Mouse (Mus musculus) embryo, embryonic 10.5 days (tissue): ENCODE measurements around the gene Kansl3.

ENCODE experiments used
- DNase-seq: peaks from one replicate; pipeline ENCODE4 v3.0.0-alpha.2; 2015; ENCODE audit warnings: low spot score

The Kansl3 gene

GRCm38 (mm10) chr1:36368969-36369645 lies at the start of gene Kansl3:
Kansl3 (minus strand) TSS chr1:36369181.
- peak; percentile 93 for DNase-seq

DNA sequence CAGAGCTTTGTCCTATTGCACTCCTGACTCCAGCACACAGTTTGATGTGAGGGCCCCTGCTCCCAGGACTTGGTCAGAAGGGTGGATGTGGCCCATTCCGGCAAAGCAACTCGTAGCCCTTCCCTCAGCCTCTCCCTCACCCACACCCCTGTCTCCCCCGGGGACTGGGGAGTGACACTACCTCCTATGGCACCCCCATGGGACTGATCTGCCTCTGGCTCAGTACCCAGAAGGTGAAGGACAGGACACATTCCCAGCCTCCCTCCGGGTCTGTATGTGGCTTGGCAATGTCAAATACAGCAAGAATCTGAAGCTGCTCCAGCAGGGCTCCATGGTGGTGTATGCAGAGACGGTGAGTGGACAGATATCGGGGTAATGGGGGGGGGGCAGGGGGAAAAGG lies 35.5 kb upstream of the Kansl3 start:
- DNase-seq: no peak

DNA sequence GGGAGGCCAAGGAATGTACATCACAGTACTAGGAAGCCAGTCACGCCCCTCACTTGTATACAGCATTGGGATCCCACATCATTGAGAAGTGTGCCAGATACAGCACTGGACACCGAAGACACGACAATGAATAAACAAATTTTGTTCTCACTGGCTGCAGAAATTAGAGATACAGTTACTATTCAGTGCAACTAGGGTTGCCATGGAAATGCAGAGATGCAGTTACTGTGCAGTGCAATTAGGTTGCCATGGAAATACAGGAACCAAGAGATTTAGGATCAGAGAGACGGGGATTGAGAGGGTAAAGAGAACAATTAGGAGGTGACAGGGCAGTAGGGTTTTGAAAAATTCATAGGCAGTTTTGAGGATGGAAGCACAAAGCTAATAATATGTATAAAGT lies 32.5 kb upstream of the Kansl3 start:
- peak; percentile 4 for DNase-seq

DNA sequence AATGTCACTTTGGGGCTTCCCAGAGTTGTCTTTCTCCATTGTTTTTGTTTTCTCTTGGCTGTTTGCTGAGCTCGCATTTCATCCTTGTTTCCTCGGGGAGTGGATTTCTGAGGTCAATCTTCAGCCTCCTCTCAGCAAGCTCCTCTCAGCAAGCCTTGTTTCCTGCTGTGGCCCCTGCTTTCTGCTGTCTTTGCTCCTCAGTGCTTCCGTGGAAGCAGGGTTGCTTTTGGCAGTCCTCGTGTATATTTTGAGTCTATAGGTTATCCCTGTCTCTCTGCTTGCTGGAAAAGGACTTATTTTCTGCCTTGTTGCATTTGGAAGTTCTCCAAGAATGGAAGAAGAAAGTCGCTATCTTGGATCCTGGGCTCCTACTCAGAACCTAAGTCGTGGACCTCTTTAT lies 28.1 kb upstream of the Kansl3 start:
- no peak for DNase-seq

GRCm38 (mm10) chr1:36379582-36379981 lies 10.6 kb upstream of the Kansl3 start:
- no peak for DNase-seq

- no peak for DNase-seq
These were observed 9.9 kb upstream of the Kansl3 start for GRCm38 (mm10) chr1:36378880-36379279.

DNA sequence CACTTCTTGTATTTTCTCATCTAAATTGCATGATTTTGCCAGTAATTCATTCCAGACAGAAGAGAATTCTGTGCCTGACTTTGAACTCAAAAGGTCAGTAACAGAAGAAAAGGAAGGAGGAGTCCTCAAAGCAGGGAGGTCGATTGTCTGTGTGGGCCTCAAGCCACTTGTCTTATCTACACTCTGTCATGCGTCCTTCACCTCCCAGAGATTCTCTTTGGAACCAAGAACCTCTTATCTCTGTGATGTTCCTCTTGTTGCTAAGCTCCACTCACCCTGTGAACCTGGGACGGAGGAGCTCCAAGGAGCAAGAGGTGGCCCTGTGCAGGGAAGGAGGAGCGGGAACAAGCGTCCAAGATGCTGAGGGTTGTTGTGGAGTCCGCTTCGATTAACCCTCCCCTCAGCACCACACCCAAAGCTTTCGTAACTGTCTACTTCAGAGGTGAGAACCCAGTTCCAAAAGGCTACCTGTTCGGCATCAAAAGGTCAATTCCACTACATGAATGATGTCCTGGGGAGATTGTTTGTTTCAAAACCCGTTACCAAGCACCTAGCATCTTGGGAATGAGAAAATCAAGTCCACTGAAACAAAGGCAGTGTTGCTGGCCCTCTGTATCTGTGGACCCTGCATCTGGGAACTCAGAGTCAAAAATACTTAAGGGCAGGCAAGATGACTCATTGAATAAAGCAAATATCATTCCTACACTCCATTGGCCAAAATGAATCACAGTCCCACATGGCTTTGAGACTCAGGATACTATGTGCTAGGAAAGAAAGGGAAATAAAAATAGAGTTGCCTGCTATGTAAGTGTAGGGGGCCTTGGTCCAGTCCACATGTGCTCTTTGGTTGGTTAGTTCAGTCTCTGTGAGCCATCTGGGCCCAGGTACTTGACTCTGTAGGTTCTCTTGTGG lies 3.2 kb upstream of the Kansl3 start, which contains the start of gene Fer1l5:
Gene Fer1l5, plus strand, starts transcription at position 358 of the 912 bp plus-strand sequence.
- DNase-seq: no peak

GRCm38 (mm10) chr1:36370918-36371317 lies 1.9 kb upstream of the Kansl3 start:
- DNase-seq: no peak

DNA sequence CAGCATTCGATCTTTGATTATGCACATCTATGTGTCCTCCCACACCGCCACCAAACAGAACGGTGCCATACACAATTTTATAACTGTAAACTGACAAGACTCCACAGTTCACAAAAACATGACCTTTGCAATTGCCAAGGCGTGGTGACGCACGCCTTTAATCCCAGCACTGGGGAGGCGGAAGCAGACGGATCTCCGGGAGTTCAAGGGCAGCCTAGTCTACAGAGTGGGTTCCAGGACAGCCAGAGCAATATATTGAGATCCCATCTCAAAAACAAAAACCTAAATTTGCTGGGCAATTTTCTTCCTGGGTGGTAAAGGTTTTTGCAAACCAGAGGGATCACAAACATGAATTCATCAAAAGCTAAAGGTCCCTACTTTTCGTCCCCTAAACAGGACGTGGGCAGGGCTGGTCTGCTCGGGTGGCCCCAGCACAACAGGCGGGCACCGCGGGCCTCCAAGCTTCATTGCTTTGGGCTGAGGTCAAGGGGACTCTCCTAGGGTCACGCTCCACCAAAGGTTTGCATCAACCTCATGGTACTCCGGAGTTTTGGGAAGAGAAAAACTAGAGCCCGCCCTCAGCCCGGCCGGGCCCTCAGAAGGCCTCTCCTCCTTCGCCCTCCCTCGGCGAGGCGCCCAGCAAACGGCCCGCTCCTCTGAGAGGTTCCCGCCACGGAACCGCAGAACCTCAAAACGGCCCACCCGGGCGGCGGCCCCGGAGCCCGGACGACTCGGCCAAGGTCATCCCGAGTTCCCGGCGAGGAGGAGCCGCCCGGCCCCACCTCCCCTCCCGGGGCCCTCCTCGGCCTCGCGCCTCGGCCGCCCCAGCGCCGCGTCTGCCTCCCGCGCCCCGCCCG lies 641 bp downstream of the Kansl3 start:
- peak; percentile 24 for DNase-seq

DNA sequence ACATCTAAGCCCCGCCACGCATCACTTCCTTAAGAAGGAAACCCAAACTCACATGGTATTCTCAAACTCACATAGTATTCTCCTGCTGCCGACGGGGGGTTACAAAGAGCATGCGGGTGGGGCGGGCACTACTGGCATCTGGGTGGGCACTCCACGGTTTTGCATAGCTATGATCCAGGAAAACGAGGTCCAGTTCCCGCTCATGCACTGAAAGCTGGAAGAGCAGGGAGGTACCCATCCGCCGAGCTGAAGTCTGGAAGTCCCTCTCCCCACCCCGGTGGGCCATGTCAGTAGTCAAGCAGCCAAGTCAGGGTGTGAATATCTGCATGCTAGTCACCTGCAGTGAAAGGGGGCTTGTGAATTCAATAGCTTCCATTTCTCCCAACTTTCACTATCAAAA lies 1.3 kb downstream of the Kansl3 start:
- peak; percentile 3 for DNase-seq

GRCm38 (mm10) chr1:36356955-36357695 lies 11.9 kb downstream of the Kansl3 start:
- no peak for DNase-seq

- DNase-seq: no peak
These were observed 16.6 kb downstream of the Kansl3 start for GRCm38 (mm10) chr1:36352351-36352750.

DNA sequence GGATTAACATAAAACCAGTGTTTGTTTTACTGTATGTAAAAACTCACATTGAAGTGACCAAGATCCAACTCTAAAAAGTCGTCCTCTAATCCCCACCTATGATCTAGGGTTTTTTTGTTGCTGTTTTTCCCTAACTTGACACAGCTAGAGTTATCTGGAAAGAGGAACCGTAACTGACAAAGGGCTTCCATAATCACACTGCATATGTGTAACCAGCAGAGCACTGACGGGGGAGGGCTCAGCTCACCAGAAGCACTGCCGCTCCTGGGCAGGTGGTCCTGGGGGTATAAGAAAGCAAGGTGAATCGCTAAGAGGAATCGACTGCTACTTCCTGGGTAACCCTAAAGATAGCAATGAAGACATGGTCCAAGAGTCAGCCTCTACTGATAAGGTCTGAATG lies 26.4 kb downstream of the Kansl3 start:
- no peak for DNase-seq

- no peak for DNase-seq
These were observed 35.8 kb downstream of the Kansl3 start for GRCm38 (mm10) chr1:36332955-36333887.

- no peak for DNase-seq
These were observed 37.2 kb downstream of the Kansl3 start for GRCm38 (mm10) chr1:36331743-36332142.

GRCm38 (mm10) chr1:36326815-36327214 lies 42.2 kb downstream of the Kansl3 start:
- DNase-seq: no peak

- no peak for DNase-seq
These were observed 43.1 kb downstream of the Kansl3 start for GRCm38 (mm10) chr1:36325900-36326321.

GRCm38 (mm10) chr1:36323746-36324448 lies 45.1 kb downstream of the Kansl3 start:
- DNase-seq: peak; percentile 74

GRCm38 (mm10) chr1:36323076-36323475 lies 45.9 kb downstream of the Kansl3 start:
- DNase-seq: peak; percentile 35
